Mouse (Mus musculus): ENCODE results near the gene Coro2b. TPM values are rescaled to one million over a fixed set of nuclear protein-coding genes. Genes with fewer than 3 reads are reported as not detected.

Coro2b gene
- total RNA-seq, 2 experiments from 2014 or later, result 5.7 to 6.1 TPM

DNA sequence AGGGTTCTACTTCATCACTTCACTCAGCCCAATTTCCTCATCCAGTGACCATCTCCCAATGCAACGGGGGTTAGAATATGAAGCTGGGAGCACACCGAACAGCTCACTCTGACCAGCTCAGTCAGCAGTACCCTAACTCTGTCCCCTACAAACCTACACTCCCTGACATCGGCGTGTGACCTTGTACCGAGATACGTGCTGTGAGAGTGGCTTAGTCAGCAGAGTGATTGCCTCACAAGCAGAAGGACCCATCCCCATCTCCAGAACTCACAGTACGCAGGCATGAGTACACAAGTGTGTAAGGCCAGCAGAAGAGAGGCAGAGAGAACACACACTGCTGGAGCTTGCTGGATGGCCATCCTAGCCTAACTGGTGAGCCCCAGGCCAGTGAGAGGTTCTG lies 21.7 kb downstream of the Coro2b start:
- no peak for DNase-seq (ENCODE audit: low spot score)

DNA sequence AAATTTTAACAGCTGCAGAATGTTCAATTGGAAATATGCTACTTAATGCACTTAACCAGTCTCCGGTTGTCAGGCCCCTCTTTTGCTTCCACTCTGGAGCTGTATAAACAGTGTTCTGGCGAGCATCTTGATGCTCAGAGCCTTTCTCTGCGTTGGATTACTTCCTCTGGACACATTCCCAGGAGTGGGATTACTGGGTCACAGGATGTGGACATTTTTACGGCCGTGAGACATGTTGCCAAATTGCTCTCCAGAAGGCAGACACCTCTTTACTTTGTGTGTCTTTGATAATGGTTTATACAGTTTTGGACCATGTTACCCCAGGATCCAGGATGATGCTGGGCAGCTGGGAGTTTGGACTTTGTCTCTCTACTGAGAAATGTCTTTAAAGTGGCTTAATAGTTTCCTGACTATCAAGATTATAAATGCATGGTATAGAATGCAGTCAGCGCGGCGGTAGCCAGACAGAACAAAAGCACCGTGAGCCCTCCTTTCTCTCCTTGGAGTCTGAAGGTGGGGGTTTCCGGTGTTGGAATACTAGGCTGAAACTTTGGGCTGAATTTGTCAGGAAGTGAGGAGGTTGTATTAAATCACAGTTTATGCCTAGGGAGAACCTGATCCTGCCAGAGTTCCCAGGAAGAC lies 23.2 kb downstream of the Coro2b start:
- DNase-seq (ENCODE audit: low spot score), result peak; percentile 65

DNA sequence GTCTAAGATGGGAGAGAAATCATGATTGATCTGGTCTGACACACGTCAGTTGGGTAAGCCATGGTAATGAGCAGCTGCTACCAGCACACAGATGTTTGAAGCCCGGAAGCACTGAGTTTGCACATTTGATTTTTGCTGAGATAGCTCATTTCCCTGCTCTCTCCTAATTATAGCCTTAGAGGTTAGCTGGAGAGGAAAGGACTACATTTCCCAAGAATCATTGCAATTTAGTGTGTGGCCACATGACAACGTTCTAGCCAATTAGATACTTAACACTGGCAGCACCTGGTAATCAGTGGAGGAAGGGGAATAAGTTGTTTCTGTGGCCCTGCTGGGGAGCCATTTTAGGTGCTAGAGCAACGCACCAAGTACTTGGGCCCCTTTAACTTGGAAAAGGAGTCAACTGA lies 26.3 kb downstream of the Coro2b start:
- peak; percentile 33 for DNase-seq (ENCODE audit: low spot score)

DNA sequence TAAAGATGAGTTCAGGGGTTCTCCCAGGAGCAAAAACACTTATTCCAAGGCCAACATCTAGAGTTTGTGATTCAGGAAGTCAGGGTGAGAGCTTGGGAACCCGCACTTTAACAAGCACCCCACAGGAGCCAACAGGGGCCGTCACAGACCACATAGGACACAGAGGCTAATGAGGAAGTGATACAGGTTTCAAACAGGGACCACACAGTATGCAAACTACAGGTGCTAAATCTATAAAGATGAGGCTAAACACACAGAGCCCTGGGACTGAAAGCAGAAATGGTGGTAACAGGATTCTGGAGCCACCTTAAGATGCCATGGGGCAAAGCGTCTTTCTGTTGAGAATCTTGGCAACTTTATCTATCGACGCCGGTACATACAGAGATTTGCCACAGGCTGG lies 27.2 kb downstream of the Coro2b start:
- no peak for DNase-seq (ENCODE audit: low spot score)

DNA sequence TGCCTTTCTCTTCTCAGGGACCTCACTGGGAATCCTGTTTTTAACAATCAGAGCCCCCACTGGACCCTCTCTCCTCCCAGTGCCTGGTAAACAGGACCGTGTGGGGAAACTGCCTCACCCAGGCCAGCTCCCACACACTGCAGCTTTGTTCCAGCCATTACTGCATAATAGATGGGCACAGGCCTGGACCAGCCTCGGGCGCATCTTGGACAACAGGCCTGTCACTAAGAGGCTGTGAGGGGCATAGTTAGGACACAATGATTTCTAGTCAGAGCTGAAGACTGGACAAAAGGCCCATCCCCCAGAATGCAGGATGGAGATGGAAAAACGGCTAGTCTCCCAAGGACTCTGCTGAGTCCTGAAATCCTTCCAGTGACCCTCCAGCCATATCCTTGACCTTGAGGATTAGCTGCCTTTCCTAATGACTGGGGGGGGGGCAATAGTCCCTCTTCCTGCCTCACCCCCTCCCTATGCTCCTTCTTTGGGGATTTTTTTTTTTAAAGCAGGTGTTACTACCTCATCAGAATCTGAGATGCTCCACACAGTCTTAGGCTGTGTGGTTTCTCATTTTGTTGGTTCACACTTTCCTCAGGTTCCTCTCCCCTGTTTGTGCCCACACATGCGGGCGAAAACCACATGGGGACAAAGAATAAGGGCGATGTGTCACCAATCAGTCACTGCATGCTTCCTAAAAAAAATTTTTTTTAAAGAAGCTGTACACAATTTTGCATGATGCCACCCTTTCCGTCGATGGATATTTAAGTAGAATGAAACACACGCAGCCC lies 27.9 kb downstream of the Coro2b start:
- DNase-seq (ENCODE audit: low spot score), result no peak

DNA sequence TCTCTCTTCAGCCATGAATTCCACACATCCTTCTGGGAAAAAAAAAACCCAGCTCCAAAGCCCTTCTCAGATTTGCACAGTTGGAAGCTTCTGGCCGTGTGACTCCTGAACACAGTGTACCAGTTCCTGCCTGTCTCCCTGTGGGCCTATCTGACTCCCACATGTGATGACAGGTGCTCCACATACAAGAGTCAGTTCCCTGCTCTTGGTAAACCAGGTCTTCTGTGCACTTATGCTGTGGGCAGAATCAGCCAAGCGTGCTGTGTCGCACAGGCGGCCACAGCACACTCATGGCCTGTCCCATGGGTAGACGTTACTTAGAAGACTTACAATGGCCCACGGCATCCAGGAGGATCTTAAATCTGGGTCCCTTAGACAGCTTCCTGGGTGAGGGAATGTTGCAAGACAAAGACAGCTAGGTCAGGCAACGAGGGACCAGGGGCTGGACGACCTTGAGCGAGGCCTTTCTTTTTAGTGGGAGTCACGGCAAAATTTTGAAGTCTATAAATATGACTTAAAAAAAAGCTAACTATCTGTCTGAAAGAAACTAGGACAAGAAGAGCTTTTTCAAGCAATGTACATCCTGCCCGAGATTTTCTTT lies 30.3 kb downstream of the Coro2b start:
- DNase-seq (ENCODE audit: low spot score), result no peak

DNA sequence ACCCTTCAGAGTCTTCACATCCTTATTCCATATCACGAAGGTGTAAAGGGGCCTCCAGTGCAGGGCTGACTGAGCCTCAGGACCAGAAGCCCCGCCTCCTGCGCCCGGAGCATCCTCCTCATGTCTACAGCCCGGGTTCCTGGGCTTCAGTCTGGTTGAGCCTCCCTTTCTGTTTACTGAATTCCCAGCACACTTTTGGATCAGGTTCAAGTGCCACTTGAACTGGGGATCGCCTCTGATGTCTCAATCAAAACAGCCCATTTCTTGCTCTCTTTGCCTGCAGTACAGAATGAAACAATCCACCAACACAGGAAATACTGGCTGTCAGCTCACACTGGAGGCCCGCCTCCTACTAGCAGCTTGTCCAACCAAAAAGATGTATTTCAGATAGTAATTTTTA lies 32.7 kb downstream of the Coro2b start:
- DNase-seq (ENCODE audit: low spot score), result no peak

DNA sequence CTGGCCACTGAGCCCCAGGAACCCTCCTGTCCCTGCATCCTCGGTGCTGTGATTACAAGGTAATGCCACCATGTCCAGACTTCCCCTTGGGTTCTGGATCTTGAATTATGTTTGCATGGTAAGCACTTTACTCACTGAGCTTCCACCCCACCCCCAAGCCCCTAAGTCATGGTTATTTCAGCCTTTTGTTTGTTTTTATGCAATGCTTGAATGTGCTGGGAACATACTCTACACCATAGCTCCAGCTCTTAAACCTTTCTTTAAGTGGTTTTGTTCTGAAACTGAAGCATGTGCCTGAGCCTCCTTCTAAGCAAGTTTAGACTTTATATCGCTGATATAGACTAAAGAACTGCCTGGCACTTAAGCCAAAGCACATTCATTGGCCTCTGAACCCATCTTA lies 34.5 kb downstream of the Coro2b start:
- DNase-seq (ENCODE audit: low spot score), result no peak

DNA sequence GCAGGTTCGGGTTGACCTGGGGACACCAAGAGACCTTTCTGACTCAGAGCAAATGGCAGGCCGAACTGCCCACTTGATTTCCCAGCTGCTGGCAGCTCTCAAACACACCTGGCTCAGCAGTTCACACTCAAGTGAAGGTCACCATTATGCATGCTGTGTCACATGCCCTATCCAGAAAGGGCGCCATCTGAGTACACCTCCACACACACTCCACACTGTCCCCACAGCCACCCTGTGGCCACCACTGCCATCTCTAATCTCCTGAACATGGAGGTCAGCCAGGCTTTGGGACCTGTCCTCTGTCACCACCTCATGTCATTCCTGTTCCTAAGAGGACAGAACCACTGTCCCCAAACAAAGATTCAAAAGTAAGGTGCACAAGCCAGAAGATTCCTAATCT lies 35.3 kb downstream of the Coro2b start:
- DNase-seq (ENCODE audit: low spot score), result no peak

DNA sequence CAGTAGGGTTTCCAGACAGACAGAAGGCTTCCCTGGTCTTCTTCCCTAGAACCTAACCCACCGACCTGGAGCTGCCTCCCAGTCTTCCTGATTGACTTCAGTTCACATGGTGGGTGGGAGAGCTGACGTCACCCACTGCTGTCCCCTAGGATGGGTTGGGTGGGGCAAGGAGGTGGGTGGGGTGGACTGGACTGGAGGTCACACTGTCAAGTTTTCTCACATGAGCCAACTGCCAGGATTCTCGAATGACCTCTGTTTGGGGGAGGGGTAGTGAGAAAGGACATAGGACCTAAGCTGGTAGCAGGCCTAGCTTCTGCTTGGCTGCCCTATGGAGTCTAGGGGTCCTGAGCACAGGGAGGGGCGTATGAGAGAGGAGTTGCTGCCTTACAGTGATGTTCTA lies 36.8 kb downstream of the Coro2b start:
- DNase-seq (ENCODE audit: low spot score), result no peak

DNA sequence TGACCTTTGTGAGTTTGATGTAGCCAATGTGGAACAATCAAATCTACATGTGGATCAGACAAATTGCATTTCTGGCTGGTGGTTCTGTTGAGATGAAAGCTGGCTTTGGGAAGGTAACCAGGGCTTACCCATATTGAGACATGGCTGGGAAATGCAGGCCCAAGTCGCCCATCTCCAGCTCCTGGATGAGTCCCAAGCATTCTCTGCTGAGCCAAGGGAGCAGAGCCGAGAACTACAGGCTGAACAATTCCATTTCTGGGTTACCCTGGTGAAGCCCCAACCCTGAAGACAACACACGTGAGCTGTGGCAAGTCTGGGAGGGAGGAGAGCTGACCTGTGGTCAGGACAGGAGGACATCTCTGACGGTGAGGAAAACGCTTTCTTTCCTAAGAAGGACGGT lies 37.9 kb downstream of the Coro2b start:
- DNase-seq (ENCODE audit: low spot score), result no peak

DNA sequence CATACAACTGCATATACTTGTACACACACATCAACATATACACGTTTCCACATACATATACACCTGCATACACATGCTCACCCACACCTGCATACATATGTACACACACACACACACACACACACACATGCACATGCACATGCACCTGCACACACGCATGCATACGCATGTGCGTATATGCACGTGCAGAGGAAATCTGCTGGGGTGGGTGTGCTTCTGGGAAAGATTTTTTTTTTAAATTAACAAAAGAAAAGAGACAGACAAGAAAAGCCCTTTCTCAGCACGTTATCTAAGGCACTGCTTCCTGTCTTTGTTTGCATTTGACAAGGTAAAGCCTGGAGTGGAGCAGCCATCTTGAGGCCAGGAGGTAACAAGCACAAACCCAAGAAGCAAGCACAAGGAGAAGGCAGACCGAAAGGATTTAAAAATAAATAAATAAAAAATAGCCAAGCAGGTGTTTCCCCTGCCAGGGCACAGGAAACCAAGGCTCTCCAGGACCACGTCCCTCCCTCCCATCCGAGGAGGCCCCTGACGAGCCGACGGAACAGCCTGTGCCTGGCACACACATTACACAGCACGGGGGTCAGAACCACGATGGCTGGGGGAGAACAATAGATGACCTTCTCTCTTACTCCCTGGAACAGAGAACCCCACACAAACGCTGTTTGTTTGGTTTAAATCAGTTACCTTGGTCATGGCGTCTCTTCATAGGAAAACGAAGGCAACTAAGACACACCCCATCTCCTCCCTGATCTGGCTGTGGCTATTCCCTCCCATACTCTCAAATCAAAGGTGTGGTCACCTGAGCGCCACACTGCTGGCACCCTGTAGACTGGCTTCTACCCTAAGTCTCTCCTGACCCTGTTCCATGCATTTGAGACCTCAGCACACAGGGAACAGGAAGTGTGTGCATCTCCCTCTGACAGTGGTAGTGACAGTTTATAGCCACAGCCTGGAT lies 39.4 kb downstream of the Coro2b start:
- no peak for DNase-seq (ENCODE audit: low spot score)

DNA sequence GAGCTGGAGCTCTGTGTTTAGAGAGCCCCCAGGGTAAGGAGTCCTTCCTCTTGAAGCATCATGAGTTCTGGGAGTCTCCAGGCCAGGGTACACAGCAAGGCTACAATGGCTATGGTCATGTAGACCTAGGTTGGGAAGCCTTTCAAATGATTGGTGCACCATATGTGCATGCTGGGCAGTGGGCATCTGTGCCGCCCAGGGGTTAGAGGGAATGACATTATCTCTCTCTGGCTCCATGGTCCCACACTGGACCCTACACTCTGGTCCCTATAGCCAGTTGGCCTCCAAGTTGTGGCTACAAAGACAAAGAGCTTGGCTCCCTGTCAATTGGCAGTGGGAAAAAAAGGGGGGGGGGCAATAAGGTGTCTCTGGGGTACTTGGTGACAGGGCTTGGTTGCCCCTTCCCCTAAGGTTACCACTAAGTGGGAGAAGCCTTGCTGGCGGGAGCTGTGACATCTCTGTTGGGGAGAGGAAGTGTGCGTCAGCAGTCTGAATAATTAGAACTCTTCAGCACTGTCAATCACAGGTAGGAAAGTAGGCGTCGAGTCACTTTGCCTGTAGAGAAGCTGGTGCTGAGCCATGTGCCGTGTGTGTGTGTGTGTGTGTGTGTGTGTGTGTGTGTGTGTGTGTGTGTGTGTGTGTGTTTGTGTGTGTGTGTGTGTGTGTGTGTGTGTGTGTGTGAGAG lies 44.4 kb downstream of the Coro2b start:
- no peak for DNase-seq (ENCODE audit: low spot score)

DNA sequence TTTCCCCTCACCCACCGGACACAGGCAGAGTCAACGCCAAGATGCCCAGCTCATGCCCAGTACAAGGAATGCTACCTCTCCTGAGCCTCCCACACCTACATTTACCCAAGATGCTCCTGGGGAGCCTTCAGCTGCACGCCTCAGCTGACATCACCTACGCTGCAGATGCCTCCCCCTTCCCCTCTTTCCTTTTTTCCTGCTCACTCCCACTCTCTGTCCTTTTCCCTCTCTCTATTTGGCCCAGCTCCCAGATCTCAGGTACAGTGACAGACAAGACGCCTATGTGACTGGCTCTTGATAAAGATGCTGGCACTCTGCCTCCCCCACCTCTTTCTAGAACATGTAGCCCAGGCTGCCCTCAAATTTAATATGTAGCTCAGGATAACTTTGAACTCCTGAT lies 45.2 kb downstream of the Coro2b start:
- DNase-seq (ENCODE audit: low spot score), result no peak

DNA sequence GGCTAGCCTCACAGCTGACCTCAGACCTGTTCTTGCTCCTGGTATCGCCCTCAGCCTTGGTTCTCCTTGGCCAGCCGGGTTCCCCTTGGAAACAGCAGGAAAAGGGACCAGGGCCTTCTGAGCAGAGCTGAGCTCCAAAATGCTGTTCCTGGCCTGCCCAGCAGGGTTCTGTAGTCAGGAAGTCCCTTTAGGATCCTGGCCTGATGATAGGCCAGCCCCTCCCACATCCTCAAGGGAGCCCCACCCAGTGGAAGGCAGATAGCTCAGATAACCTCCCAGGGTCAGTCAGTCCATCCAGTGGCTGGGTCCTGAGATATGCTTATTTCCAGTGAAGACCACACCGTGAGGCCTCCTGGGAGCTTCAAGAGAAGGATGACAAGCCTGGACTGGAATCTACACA lies 45.7 kb downstream of the Coro2b start:
- DNase-seq (ENCODE audit: low spot score), result peak; percentile 56

DNA sequence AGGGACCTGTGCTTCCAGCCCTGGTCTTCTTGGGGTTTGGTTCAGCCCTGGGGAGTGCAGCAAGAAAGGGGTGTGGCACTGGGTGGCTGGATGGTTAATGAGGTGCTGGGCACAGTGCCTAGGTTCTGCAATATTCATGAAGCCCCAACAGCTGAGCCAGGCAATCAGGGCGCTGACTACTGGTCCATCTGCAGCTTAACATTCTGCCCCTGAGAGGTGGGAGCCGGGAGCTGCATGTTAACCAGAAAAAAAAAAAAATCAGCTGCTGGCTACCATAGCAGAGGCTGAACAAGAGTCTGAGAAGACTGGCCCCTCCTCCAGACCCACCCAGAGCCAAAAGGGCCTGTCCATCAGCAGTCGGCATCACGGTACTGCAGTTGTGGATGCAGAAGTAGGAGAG lies 52.7 kb downstream of the Coro2b start:
- DNase-seq (ENCODE audit: low spot score), result no peak

DNA sequence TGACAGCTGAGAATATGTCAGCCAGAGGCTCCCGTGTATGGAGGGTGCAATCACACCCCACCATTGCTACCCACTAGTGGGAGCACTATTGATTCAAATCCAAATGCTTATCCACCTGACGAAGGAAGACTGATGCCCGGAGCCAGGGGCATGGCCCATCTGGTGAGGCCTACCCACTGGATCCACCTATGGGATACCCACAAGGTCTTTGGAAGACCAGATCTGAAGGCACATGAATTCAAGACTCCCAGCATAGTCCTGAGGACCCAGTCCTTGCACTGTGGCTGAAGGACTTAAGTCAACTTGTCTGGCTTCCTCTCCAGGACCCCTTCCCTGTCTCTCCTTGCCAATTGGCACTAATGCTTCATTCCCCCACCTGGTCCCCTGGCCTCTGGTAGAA lies 54.1 kb downstream of the Coro2b start:
- DNase-seq (ENCODE audit: low spot score), result no peak

DNA sequence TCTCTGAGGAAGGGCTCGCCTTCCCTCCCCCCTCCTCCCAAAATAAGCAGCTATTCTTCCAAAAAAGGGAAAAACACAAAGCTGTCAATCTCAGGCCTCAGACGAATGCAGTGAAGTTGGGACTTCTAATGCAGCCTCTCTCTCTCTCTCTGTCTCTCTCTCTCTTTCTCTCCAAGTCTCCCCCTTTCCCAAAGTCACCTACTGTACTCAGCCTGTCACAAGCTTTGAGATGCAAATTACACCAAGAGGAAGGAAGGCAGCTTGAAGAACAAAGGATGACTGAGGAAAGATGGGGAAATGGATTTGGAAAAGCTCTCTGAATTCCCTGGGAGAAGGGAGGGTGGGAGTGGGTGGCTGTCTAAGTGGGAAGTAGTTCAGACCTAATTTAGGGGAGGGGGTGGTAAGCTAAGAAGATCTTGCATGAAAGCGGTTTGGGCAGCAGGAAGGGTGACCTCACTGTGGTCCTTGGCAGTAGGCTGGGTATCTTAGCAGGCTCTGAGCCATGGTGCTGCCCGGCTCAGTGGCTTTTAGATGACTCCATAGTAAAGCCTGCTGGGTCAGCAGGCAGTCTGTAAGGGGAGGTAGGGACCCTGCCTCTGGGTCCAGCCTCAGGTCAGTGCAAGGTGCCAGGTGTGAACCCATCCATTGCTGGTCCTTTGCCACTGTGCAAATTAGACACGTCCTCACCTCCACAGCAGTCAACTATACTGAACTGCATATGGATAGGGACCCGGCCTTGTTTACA lies 55.8 kb downstream of the Coro2b start:
- no peak for DNase-seq (ENCODE audit: low spot score)

DNA sequence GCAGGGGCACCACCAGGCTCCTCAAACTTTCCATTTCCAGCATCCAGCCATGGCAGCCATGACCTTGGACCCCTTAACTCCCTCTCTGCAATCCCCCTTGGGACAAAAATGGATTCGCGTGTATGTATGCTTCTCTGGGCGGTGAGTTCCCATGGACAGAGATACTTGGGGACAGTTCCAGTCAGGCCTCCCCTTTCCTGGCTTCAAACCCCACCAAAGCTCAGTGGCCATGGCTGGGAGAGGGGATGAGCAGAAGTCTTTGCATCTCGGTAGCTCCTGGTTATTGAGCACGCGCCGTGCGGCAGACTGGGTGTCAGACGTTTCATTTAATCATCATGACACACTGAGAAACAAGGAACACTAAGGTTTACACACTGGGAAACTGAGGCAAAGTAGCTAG lies 56.7 kb downstream of the Coro2b start:
- no peak for DNase-seq (ENCODE audit: low spot score)

DNA sequence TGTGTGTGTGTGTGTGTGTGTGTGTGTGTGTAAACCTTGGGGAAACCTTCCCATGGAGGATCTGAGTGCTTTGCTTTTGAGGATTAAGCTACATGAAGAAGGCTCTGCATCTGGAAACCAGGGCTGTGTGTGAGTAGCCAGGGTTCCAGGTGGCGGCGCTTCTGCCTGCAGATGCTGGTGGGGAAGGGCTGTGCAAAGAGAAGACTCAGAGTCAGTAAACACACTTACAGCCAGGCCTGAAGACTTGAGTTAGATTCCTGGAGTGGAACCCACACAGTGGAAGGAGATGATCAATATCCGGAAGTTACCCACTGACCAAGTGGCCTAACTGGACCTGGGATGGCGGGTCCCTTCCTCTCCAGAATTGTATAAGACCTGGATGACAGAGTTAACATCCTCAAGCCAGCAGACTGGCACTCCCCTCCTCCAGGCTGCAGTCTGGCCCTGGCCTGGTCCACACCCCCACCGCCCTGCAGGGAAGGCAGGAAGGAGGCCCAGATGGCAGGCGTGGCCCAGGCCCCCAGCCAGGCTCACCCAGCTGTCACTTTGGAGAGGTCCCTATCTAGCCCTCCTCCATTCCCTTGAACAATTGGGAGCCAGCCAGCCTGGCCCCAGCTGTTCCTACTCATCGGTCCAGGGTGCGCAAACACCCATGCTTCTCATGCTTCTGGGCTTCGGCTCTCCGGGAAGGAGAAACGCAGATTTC lies 59.9 kb downstream of the Coro2b start:
- DNase-seq (ENCODE audit: low spot score), result peak; percentile 74
